Mouse (Mus musculus) urinary bladder, postnatal 4 days (tissue): Measurements from ENCODE around the gene Ankk1.
A peak's percentile ranks its signal among the peaks of the same experiment; 100 is the strongest.

Experiments used
- DNase-seq, 2 experiments: peaks; one replicate each; pipeline ENCODE4 v3.0.0; 2021 to 2022; ENCODE audit warnings: low spot score in 2 of 2

Gene Ankk1

GRCm38 (mm10) chr9:49426921-49427320 lies at the start of gene Ankk1:
Gene Ankk1 (minus strand): TSS chr9:49427021.
- DNase-seq, result no peak

GRCm38 (mm10) chr9:49472126-49472525 lies 45.3 kb upstream of the Ankk1 start:
- DNase-seq, result peak in 1 of 2 experiments; percentile 52

GRCm38 (mm10) chr9:49470946-49471345 lies 44.1 kb upstream of the Ankk1 start:
- DNase-seq, result peak; percentile 13 to 40

DNA sequence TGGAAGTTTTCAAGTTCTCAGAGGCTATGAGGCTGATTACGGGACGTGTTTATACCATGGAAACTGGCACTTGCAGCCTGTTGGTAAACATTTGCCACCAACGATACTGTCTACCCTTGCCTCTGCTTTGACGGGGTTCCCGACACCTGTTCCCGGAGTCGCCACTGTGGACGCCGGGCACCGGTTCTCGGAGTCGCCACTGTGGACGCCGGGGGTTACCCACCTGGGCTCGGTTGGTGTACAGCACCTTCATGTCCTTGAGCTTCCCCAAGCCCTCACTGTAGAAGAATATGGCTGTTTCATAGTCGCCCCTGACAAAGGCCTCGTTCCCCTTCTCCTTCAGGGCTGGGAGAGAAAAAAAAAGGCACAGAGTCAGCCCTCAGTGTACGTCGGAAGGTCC lies 43.2 kb upstream of the Ankk1 start:
- DNase-seq, result peak in 1 of 2 experiments; percentile 56

- DNase-seq, result peak in 1 of 2 experiments; percentile 54
These were observed 29.3 kb upstream of the Ankk1 start for GRCm38 (mm10) chr9:49456136-49456535.

DNA sequence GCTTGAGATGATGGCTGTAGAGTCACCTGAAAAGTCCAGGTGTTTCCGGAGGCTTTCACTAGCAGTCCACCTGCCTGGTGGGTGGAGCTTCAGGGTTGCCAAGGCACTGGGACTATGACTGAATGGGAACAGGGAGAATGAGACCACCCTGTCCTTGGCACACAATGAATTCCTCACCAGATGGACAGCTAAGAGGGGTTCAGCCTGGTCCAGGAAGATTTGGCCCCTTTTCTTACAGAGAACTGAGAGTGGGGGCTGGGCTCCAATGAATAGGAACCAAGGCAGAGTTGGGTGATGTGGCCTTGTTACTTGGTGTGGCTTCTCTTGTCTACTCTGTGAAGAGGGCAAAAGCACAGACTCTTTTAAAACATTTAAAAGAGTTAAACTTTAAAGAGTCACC lies 25.6 kb upstream of the Ankk1 start:
- DNase-seq, result no peak

- DNase-seq, result no peak
These were observed 23.7 kb upstream of the Ankk1 start for GRCm38 (mm10) chr9:49450491-49450890.

DNA sequence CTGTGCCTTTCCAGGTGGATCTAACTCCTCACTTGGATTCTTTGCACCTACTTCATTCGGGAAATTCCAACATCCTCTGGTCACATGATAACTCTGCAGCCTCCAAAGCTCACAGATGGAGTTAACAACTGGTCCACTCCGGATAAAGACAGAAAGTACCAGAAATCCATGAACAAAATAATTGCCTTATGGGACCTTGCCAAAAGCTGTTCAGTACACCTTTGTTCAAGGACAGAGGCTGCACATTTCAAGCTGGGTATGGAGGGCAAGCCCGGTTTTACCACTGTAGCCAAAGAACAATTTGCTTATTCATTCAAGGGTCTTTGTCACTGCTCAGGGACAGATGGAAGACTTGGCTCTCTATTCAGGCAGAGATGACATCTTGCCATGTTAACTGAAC lies 15.8 kb upstream of the Ankk1 start:
- DNase-seq, result no peak

DNA sequence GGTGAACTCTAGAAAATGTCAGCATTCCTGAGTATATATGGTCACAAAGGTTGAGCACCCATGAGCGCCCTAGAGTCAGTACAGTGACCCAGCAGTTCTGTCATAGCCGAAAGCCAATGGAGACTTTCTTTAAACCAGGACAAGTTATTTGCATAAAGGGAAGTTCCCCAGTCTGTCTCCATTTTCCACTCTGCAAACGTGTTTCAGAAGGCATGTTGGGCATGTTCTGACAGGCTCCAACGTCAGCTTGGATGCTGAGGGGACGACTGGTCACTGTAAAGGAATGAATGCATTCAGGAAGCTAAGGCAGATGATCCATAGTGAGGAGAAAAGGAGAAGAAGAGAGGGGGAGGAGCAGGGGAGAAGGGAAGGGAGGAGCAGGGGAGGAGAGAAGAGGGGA lies 657 bp upstream of the Ankk1 start:
- DNase-seq, result no peak

- no peak for DNase-seq
These were observed 1.2 kb downstream of the Ankk1 start for GRCm38 (mm10) chr9:49425585-49425984.

DNA sequence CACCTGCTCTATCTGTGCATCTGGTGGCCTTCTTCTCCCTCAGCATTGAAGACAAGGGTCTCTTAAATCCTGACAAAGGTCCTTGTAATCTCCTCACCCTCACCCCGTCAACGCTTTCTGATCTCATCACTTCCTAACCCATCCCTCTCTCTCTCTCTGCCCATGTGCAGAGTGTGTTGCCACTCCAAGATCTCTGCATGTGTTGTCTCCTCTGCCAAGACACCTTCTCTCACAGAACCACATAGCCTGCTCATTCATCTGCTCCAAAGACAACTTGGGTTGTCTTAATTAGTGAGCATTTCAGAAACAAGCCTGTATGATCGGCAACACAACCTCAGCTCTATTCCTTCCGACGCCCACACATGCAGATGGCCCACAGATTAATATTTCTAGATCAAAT lies 3.0 kb downstream of the Ankk1 start:
- DNase-seq, result no peak

- DNase-seq, result no peak
These were observed 16.2 kb downstream of the Ankk1 start for GRCm38 (mm10) chr9:49410621-49411020.

GRCm38 (mm10) chr9:49407028-49407427 lies 19.8 kb downstream of the Ankk1 start:
- no peak for DNase-seq

DNA sequence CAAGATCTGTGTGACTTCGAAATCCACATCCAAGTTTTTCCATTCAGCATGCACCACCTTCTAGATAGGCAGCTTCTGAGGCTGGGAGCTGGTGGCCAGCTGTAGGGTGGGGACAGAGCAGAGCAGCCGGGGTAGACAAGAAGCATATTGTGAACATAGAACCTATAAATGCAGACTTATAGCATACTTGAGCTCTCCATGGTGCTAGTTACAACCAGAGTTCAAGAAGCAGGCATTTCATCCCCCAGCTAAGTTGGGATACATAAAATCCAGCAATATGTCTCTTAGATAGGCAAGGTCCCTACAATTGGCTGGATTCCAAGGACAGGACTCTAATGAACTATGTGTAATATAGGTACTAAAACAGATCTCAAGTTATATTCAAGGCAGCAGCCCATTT lies 23.1 kb downstream of the Ankk1 start:
- DNase-seq, result no peak

DNA sequence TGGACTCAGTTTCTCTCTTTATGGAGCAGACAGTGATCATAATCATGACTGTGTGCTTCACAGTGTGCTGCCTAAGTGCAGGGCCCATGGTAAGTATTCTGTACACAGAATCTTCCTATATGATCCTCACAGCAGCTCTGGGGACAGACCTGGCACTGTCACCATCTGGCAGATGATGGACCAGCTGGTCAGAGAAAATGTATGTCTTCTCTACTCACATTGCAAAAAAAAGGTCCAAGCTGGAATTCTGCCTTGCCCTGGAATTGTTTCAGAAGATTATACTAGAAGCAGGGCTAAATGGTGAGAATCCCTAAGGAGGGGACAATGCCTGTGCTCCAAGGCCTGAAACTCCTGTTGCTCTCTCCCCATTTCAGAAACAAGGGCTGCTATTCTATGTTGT lies 30.8 kb downstream of the Ankk1 start:
- no peak for DNase-seq

DNA sequence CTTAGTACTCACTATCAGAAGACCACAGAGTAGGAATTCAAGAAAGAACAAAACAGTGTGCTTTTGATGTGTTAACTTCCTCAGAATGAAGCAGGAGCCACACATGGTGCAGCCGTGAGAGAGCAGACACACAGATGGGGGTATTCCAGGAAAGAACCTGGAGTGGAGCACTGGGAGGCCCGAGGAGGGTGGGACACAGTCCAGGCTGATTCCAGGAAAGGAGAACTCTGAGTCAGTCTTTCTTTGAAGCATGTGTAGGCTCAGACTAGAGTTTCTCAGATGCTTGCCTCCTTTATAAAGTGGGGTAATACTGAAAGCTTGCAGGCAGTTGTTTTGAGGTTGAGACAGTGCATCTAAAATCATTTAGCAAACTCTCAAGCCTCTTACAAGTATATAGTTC lies 34.6 kb downstream of the Ankk1 start:
- DNase-seq, result no peak

GRCm38 (mm10) chr9:49386119-49386518 lies 40.7 kb downstream of the Ankk1 start:
- no peak for DNase-seq

DNA sequence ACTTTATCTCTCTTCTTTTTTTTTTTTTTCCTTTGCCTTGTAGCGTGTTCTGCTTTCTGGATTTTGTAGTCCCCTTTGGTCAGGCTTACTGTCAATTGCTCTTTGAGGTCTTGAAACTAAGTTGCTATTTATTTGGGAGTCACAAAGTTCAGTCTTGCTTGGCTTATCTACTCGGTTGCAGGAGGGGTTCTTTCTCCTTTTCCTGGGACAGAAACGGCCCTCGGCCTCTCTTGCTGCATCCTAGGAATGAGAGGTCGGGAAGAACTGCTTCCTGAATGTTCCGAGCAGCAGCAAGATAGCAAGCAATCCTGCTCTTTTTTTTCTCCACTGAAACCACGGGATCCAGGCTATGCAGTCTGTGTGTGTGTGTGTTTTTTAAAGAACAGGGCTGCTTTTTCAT lies 41.5 kb downstream of the Ankk1 start:
- DNase-seq, result no peak

DNA sequence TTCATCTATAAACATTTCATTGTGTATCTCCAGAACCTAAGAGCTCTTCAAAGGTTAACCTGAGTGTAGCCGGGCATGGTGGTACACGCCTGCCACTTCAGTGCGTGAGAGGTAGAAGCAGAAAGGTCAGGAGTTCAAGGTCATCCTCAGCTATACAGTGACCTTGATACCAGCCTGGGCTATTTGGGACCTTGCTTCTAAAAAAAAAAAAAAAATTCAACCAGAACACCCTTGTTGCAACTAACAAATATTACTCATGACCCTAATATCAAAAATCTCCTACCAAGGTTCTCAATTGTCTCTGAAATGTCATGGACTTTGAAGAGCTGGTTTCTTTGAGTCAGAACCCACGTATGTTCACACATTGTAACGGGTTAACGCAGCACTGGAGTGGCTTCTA lies 42.0 kb downstream of the Ankk1 start:
- no peak for DNase-seq

GRCm38 (mm10) chr9:49384041-49384440 lies 42.8 kb downstream of the Ankk1 start:
- DNase-seq, result no peak

- DNase-seq, result no peak
These were observed 46.9 kb downstream of the Ankk1 start for GRCm38 (mm10) chr9:49379962-49380361.

DNA sequence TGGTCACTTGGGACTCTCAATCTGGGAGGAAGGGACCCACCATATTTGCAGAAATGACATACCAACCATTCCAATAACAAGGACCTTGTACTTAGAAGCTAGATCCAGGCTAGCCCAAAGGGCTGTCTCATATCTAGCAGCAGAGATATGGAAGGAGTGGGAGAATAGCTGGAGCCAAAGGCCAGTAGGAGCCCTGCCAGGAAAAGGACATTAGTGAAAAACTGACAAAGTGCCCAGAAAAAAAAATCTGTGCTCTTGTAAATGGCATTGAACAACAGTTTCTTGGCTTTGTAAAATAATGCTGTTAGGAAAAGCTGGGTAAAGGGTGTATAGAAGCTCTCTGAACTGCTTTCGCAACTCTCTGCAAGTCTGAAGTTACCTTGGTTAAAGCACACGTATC lies 52.9 kb downstream of the Ankk1 start:
- DNase-seq, result no peak

GRCm38 (mm10) chr9:49365763-49366162 lies 61.1 kb downstream of the Ankk1 start:
- no peak for DNase-seq
